Mouse (Mus musculus) small intestine, adult 2 months (tissue): ENCODE results near the gene Snph.
A peak's percentile ranks its signal among the peaks of the same experiment; 100 is the strongest.

Source experiments
- CTCF ChIP-seq: fragments of 200-500 bp; IDR thresholded peaks from 2 replicates; pipeline ENCODE4 v1.5.1; 2012; ENCODE audit warnings: low read depth, mild to moderate bottlenecking, control low read depth, inconsistent platforms, low read length, moderate library complexity, mixed read lengths; ENCODE audit not compliant: insufficient replicate concordance, insufficient read length; ENCODE audit errors: extremely low read depth
- POLR2A ChIP-seq: fragments of 200-500 bp; IDR thresholded peaks from 2 replicates; pipeline ENCODE4 v1.6.1; 2012; ENCODE audit warnings: low read depth, mild to moderate bottlenecking, control low read depth, inconsistent platforms, low read length, moderate library complexity

DNA sequence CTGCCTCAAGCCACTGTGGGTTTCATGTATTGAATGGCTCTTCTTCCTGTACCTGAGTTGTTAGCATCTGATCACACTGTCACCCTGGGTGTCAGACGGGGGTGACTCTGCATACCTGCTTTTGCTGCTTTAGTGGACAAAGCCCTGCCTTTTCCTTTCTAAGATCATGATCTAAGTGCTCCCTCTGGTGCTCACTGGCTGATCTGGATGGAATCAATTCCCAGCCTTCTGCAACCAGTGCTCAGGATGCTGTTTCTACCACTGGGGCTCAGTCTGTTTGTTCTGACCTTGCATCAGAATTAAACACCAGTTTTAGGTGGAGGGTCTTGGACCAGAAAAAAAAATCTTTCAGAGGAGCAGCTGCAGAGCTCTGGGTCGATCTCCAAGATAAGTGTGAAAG is 43.8 kb upstream of the Snph start:
- TF ChIP-seq CTCF (peak; percentile 44; the same call in 1 of the 2 replicates), POLR2A (no peak)
